Mouse (Mus musculus): ENCODE measurements around the gene Krt13. TPM values are rescaled to one million over a fixed set of nuclear protein-coding genes. Genes with fewer than 3 reads are reported as not detected.

Gene Krt13
- total and polyA plus RNA-seq, 3 experiments, result not detected

DNA sequence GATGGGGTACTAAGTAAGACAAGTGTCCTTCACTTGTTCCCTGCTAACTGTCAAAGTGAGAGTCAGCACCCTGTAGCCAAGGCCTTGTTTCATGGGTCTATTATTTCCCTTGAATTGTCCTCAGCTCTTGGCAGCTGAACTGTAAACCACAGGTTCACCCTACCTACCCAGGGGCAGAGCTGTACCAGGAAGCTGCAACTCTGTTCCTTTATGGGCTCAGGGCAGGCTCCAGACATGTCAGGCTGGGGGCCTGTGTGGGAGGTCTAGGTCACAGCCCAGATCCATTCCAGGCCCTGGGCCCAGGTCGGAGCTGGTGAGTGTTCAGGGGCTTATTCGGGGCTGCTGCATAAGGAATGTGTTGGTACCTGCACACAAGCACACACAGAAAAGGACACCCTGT lies 18.0 kb upstream of the Krt13 start:
- H3K36me3 ChIP-seq (replicated peaks in 1 of 2; ENCODE audit: control insufficient read depth in 1 of 2, insufficient read depth in 1 of 2, low read length in 1 of 2), result no peaks in the 10 kb centered on the region
- no peaks in the 10 kb centered on the region for H3K9me3 ChIP-seq (replicated peaks; ENCODE audit: low read length)
- no peak overlapping the region for H3K4me3 ChIP-seq (replicated peaks in 1 of 3; ENCODE audit: low read depth in 2 of 3, low read length in 2 of 3, poor library complexity in 1 of 3)
- no peak overlapping the region for H3K9ac ChIP-seq (ENCODE audit: insufficient read depth, low read depth)
- H3K27ac ChIP-seq (ENCODE audit: insufficient read depth, low read depth), result no peak overlapping the region
- DNase-seq (ENCODE audit: extremely low read depth), result no peak
- dilution Hi-C loops (cut with MboI; ENCODE audit: extremely low pct_ligation_motif_present, extremely low pct_unique_long_range_greater_than_20kb, low sequenced_read_pairs), result no loop called here
- no peaks in the 10 kb centered on the region for H3K4me1 ChIP-seq (ENCODE audit: control insufficient read depth in 1 of 2, insufficient read depth in 2 of 2)
- no peak overlapping the region for H3K4me2 ChIP-seq (ENCODE audit: insufficient read depth, low read depth, poor library complexity, severe bottlenecking)
- no peaks in the 10 kb centered on the region for H3K79me2 ChIP-seq (replicated peaks; ENCODE audit: control insufficient read depth, extremely low read depth, insufficient read depth, poor library complexity, severe bottlenecking)
- peaks cover 86% of the 10 kb centered on the region for H3K27me3 ChIP-seq (replicated peaks)
- TF ChIP-seq CTCF (conservative IDR thresholded peaks at IDR 0.05 in 1 of 2, IDR thresholded peaks at IDR 0.05 in 1 of 2; ENCODE audit: low read depth in 2 of 2, low read length in 2 of 2) (no peak), NELFE (IDR thresholded peaks at IDR 0.05; ENCODE audit: low read depth, low read length) (no peak), NRF1 (IDR thresholded peaks at IDR 0.05; ENCODE audit: low read depth, low read length) (no peak), EP300 (IDR thresholded peaks at IDR 0.05; ENCODE audit: low read length) (no peak), CHD2 (IDR thresholded peaks at IDR 0.05; ENCODE audit: low read length) (no peak), USF1 (IDR thresholded peaks at IDR 0.05; ENCODE audit: low read depth, low read length) (no peak), JUND (conservative IDR thresholded peaks at IDR 0.05; ENCODE audit: low read depth, low read length) (no peak), ZNF384 (IDR thresholded peaks at IDR 0.05; ENCODE audit: low read depth, low read length) (no peak)
- in situ Hi-C loops (cut with MboI; ENCODE audit: low pct_ligation_motif_present, low pct_unique_long_range_greater_than_20kb, low sequenced_read_pairs), result no loop called here

DNA sequence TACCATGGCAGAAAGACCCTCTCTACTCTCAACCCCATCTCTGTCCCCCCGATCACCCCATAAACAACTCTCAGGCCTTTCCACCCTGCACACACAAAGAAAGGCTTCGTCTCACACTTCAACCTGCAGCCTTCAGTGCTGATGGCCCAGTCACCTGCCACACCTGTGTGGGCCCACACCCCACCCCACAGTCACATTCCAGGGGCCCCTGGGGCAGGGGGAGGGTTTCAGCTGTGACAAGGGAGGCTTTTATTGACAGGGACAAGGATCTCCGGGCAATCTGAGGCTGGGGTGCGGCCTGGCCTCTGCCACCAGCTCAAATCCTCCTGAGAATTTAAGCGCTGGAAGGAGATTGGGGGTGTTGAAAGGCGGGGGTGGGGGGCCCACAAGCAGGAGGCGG lies 17.4 kb upstream of the Krt13 start:
- no peaks in the 10 kb centered on the region for H3K9me3 ChIP-seq (replicated peaks; ENCODE audit: low read length)
- no peaks in the 10 kb centered on the region for H3K4me1 ChIP-seq (ENCODE audit: control insufficient read depth in 1 of 2, insufficient read depth in 2 of 2)
- H3K27ac ChIP-seq (ENCODE audit: insufficient read depth, low read depth), result no peak overlapping the region
- TF ChIP-seq TBP (conservative IDR thresholded peaks at IDR 0.05; ENCODE audit: low read depth, low read length) (no peak), ZC3H11A (IDR thresholded peaks at IDR 0.05; ENCODE audit: low read depth, low read length) (no peak), ZNF384 (IDR thresholded peaks at IDR 0.05; ENCODE audit: low read depth, low read length) (no peak)
- H3K36me3 ChIP-seq (replicated peaks in 1 of 2; ENCODE audit: control insufficient read depth in 1 of 2, insufficient read depth in 1 of 2, low read length in 1 of 2), result no peaks in the 10 kb centered on the region
- H3K79me2 ChIP-seq (replicated peaks; ENCODE audit: control insufficient read depth, extremely low read depth, insufficient read depth, poor library complexity, severe bottlenecking), result no peaks in the 10 kb centered on the region
- DNase-seq (ENCODE audit: extremely low read depth), result no peak
- no peak overlapping the region for H3K4me2 ChIP-seq (ENCODE audit: insufficient read depth, low read depth, poor library complexity, severe bottlenecking)
- no peak overlapping the region for H3K9ac ChIP-seq (ENCODE audit: insufficient read depth, low read depth)
- no peak overlapping the region for H3K4me3 ChIP-seq (replicated peaks in 1 of 3; ENCODE audit: low read depth in 2 of 3, low read length in 2 of 3, poor library complexity in 1 of 3)
- dilution Hi-C loops (cut with MboI; ENCODE audit: extremely low pct_ligation_motif_present, extremely low pct_unique_long_range_greater_than_20kb, low sequenced_read_pairs), result no loop called here
- H3K27me3 ChIP-seq (replicated peaks), result peaks cover 86% of the 10 kb centered on the region
- in situ Hi-C loops (cut with MboI; ENCODE audit: low pct_ligation_motif_present, low pct_unique_long_range_greater_than_20kb, low sequenced_read_pairs), result no loop called here

DNA sequence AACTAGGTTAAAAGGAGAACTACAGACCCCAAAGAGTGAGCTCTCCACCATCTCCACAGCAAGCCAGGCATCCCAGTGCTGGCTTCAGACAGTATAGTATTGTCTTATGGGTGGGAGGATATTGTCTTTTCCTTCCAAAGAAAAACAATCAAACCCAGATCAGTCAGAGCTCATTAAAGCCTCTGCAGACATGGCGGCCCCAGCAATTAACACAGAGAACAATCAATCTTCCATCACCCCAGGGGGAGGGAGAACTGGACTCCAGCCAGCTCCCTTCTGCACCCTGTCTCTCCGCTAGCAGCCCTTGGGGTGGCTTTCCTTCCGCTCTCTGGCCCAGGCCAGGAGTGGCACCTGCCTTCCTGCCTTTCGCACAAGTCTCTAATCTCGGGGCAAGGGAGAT lies 16.3 kb upstream of the Krt13 start:
- no peaks in the 10 kb centered on the region for H3K9me3 ChIP-seq (replicated peaks; ENCODE audit: low read length)
- no peak overlapping the region for H3K9ac ChIP-seq (ENCODE audit: insufficient read depth, low read depth)
- no peak for DNase-seq (ENCODE audit: extremely low read depth)
- dilution Hi-C loops (cut with MboI; ENCODE audit: extremely low pct_ligation_motif_present, extremely low pct_unique_long_range_greater_than_20kb, low sequenced_read_pairs), result no loop called here
- no peak overlapping the region for H3K4me3 ChIP-seq (replicated peaks in 1 of 3; ENCODE audit: low read depth in 2 of 3, low read length in 2 of 3, poor library complexity in 1 of 3)
- no peaks in the 10 kb centered on the region for H3K79me2 ChIP-seq (replicated peaks; ENCODE audit: control insufficient read depth, extremely low read depth, insufficient read depth, poor library complexity, severe bottlenecking)
- no peaks in the 10 kb centered on the region for H3K36me3 ChIP-seq (replicated peaks in 1 of 2; ENCODE audit: control insufficient read depth in 1 of 2, insufficient read depth in 1 of 2, low read length in 1 of 2)
- peaks cover 96% of the 10 kb centered on the region for H3K27me3 ChIP-seq (replicated peaks)
- H3K4me1 ChIP-seq (ENCODE audit: control insufficient read depth in 1 of 2, insufficient read depth in 2 of 2), result no peaks in the 10 kb centered on the region
- no peak overlapping the region for H3K4me2 ChIP-seq (ENCODE audit: insufficient read depth, low read depth, poor library complexity, severe bottlenecking)
- H3K27ac ChIP-seq (ENCODE audit: insufficient read depth, low read depth), result no peak overlapping the region
- TF ChIP-seq IRF4 (IDR thresholded peaks at IDR 0.05; ENCODE audit: low read depth, low read length) (no peak), MAZ (IDR thresholded peaks at IDR 0.05; ENCODE audit: low read depth, low read length) (no peak), UBTF (IDR thresholded peaks at IDR 0.05; ENCODE audit: low read depth, low read length) (no peak), USF1 (IDR thresholded peaks at IDR 0.05; ENCODE audit: low read depth, low read length) (no peak), JUND (conservative IDR thresholded peaks at IDR 0.05; ENCODE audit: low read depth, low read length) (no peak), SMC3 (IDR thresholded peaks at IDR 0.05; ENCODE audit: low read depth, low read length) (no peak), CHD1 (IDR thresholded peaks at IDR 0.05; ENCODE audit: low read depth, low read length) (no peak), NELFE (IDR thresholded peaks at IDR 0.05; ENCODE audit: low read depth, low read length) (no peak), ZMIZ1 (IDR thresholded peaks at IDR 0.05; ENCODE audit: low read depth, low read length) (no peak), MAFK (IDR thresholded peaks at IDR 0.05; ENCODE audit: insufficient replicate concordance, low read length) (no peak), CTCF (conservative IDR thresholded peaks at IDR 0.05 in 1 of 2, IDR thresholded peaks at IDR 0.05 in 1 of 2; ENCODE audit: low read depth in 2 of 2, low read length in 2 of 2) (no peak), ZNF384 (IDR thresholded peaks at IDR 0.05; ENCODE audit: low read depth, low read length) (no peak), RAD21 (IDR thresholded peaks at IDR 0.05; ENCODE audit: low read depth, low read length) (no peak), MEF2A (IDR thresholded peaks at IDR 0.05; ENCODE audit: borderline replicate concordance, low read depth, low read length) (no peak)
- in situ Hi-C loops (cut with MboI; ENCODE audit: low pct_ligation_motif_present, low pct_unique_long_range_greater_than_20kb, low sequenced_read_pairs), result no loop called here
